Mouse (Mus musculus) myocyte (in vitro differentiated cells): ENCODE measurements around the gene Ssbp3. TPM values are rescaled to one million over a fixed set of nuclear protein-coding genes. Genes with fewer than 3 reads are reported as not detected.

Source experiments
- H3K27me3 ChIP-seq: one replicate; pipeline ENCODE4 v1.6.1; 2011; ENCODE audit not compliant: control insufficient read depth, insufficient read depth, insufficient read length
- H3K36me3 ChIP-seq: one replicate; pipeline ENCODE4 v1.6.1; 2011; ENCODE audit not compliant: control insufficient read depth, insufficient read depth
- H3K4me2 ChIP-seq: one replicate; pipeline ENCODE4 v1.6.1; 2011; ENCODE audit warnings: low read depth, control low read depth
- H3K4me3 ChIP-seq: one replicate; pipeline ENCODE4 v1.5.1; 2011; ENCODE audit warnings: mild to moderate bottlenecking, control low read depth, moderate library complexity
- H3K79me2 ChIP-seq: one replicate; pipeline ENCODE4 v1.6.1; 2011; ENCODE audit not compliant: control insufficient read depth, insufficient read depth
- H3ac ChIP-seq: one replicate; pipeline ENCODE4 v1.6.1; 2011; ENCODE audit not compliant: control insufficient read depth, insufficient read length
- CEBPB ChIP-seq: IDR thresholded peaks from 2 replicates; pipeline ENCODE4 v1.6.1; 2011; ENCODE audit warnings: mild to moderate bottlenecking, moderate library complexity; ENCODE audit not compliant: poor library complexity, insufficient read depth, severe bottlenecking
- E2F4 ChIP-seq: IDR thresholded peaks from one replicate; pipeline ENCODE4 v1.6.1; 2011; ENCODE audit warnings: mild to moderate bottlenecking, control low read depth, moderate library complexity; ENCODE audit not compliant: insufficient read depth
- MAX ChIP-seq: IDR thresholded peaks from one replicate; pipeline ENCODE4 v1.6.1; 2011; ENCODE audit warnings: low read depth, mild to moderate bottlenecking, control low read depth
- MYOD1 ChIP-seq, 3 experiments: IDR thresholded peaks; one replicate each; pipeline ENCODE4 v1.6.1; 2011; ENCODE audit warnings: control low read depth in 2 of 3, low read depth in 2 of 3, mild to moderate bottlenecking in 2 of 3, moderate library complexity in 1 of 3; ENCODE audit not compliant: insufficient read length in 2 of 3, control insufficient read depth in 1 of 3
- MYOG ChIP-seq, 3 experiments: IDR thresholded peaks; one replicate each; pipeline ENCODE4 v1.6.1; 2011; ENCODE audit warnings: control low read depth in 2 of 3, low read depth in 2 of 3, mild to moderate bottlenecking in 2 of 3; ENCODE audit not compliant: insufficient read length in 2 of 3, control insufficient read depth in 1 of 3, insufficient read depth in 1 of 3
- POLR2A ChIP-seq: IDR thresholded peaks from one replicate; pipeline ENCODE4 v1.6.1; 2011; ENCODE audit warnings: low read depth, mild to moderate bottlenecking, control low read depth, moderate library complexity; ENCODE audit not compliant: insufficient read length
- POLR2AphosphoS2 ChIP-seq: IDR thresholded peaks from one replicate; pipeline ENCODE4 v1.6.1; 2011; ENCODE audit warnings: low read depth, control low read depth; ENCODE audit not compliant: insufficient read length
- REST ChIP-seq: IDR thresholded peaks from one replicate; pipeline ENCODE4 v1.6.1; 2011; ENCODE audit warnings: mild to moderate bottlenecking, control low read depth, moderate library complexity; ENCODE audit not compliant: insufficient read depth, insufficient read length
- SRF ChIP-seq: IDR thresholded peaks from one replicate; pipeline ENCODE4 v1.6.1; 2011; ENCODE audit warnings: low read depth; ENCODE audit not compliant: control insufficient read depth, insufficient read length
- TCF12 ChIP-seq: IDR thresholded peaks from one replicate; pipeline ENCODE4 v1.6.1; 2011; ENCODE audit warnings: mild to moderate bottlenecking, control low read depth; ENCODE audit not compliant: poor library complexity, insufficient read depth, severe bottlenecking
- TCF3 ChIP-seq: IDR thresholded peaks from one replicate; pipeline ENCODE4 v1.6.1; 2011; ENCODE audit warnings: low read depth, control low read depth; ENCODE audit not compliant: insufficient read length
- USF1 ChIP-seq: IDR thresholded peaks from one replicate; pipeline ENCODE4 v1.6.1; 2011; ENCODE audit warnings: low read depth, mild to moderate bottlenecking, control low read depth, moderate library complexity
- polyA plus RNA-seq: library from polyadenylated mRNA; unstranded; fragments of >200 nt; fragmentation: generic; extraction: Trizol; gene quantifications from one replicate; pipeline ENCODE4 v1.2.1, GENCODE M21; 2012; ENCODE audit warnings: missing spikeins

Gene Ssbp3
- polyA plus RNA-seq, 1 experiment = 59.4 TPM

DNA sequence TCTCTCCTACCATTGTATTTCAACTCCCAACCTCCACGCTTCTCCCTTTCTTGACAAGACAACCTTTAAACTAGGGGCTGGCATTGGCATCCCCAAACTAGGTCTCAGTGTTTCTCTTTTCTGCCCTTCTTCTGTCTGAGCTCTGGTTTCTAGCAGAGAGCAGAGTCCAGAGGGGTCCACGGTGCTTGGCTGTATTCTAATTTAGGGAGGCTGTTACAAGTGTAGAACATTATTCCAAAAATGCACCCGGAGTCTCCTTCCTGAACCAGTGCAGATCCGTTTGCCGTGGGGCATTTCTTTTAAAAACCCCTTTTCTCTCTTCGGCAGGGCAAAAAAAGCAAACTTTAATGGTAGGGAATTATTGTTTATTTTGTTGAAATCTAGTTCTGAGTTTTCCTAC is 704 bp upstream of the Ssbp3 start:
- H3K4me3 ChIP-seq = peak overlapping the region; percentile 31
- H3K4me2 ChIP-seq = peak overlapping the region; percentile 97
- H3ac ChIP-seq = no peak overlapping the region
- H3K27me3 ChIP-seq = no peaks in the 10 kb centered on the region
- H3K36me3 ChIP-seq = no peaks in the 10 kb centered on the region
- TF ChIP-seq MYOG (IDR thresholded peaks at IDR 0.05; ENCODE audit: control insufficient read depth in 1 of 3, insufficient read depth in 1 of 3, insufficient read length in 2 of 3, low read depth in 2 of 3) (no peak), TCF12 (no peak), MYOD1 (IDR thresholded peaks at IDR 0.05; ENCODE audit: control insufficient read depth in 1 of 3, insufficient read length in 2 of 3, low read depth in 2 of 3) (no peak), POLR2A (no peak), USF1 (no peak), E2F4 (no peak), REST (no peak), SRF (no peak), MAX (no peak), CEBPB (no peak)
- peaks cover 21% of the 10 kb centered on the region for H3K79me2 ChIP-seq

DNA sequence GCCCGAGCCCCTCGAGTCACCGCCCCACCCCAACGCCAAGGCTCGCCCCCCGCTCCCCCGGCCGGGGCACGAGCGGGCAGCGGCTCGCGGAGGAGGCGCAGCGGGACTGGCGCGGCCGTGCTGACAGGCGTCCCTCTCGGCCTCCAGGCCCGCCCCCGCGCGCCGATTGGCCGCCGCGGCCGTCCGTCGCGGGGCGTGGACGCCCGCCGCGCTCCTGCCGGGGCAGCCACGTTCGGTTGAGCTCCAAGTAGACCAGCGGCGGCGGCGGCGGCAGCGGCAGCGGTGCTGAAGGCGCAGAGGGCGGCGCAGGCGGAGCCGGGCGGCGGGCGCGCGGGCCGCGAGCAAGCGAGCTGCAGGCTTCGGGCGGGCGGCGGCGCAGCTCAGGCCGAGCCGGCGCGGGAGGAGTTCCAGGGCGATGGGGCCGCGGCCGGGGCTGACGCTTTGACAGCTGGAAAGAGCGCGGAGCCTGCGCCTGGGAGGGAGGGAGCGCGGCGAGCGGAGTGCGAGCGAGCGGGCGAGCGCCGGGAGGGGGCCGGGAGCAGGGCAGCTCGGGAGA is 823 bp downstream of the Ssbp3 start:
- Histone ChIP-seq H3K27me3 (no peaks in the 10 kb centered on the region), H3K4me2 (no peak overlapping the region), H3ac (peak overlapping the region; percentile 96), H3K36me3 (peaks cover 8% of the 10 kb centered on the region), H3K79me2 (peaks cover 25% of the 10 kb centered on the region), H3K4me3 (peak overlapping the region; percentile 31)
- peak in 1 of 3 experiments; percentile 15 for TF ChIP-seq MYOG (IDR thresholded peaks at IDR 0.05; ENCODE audit: control insufficient read depth in 1 of 3, insufficient read depth in 1 of 3, insufficient read length in 2 of 3, low read depth in 2 of 3)
- TF ChIP-seq POLR2A = peak; percentile 87
- TF ChIP-seq TCF3 = peak; percentile 3
- peak; percentile 77 for TF ChIP-seq POLR2AphosphoS2
- TF ChIP-seq REST = no peak

DNA sequence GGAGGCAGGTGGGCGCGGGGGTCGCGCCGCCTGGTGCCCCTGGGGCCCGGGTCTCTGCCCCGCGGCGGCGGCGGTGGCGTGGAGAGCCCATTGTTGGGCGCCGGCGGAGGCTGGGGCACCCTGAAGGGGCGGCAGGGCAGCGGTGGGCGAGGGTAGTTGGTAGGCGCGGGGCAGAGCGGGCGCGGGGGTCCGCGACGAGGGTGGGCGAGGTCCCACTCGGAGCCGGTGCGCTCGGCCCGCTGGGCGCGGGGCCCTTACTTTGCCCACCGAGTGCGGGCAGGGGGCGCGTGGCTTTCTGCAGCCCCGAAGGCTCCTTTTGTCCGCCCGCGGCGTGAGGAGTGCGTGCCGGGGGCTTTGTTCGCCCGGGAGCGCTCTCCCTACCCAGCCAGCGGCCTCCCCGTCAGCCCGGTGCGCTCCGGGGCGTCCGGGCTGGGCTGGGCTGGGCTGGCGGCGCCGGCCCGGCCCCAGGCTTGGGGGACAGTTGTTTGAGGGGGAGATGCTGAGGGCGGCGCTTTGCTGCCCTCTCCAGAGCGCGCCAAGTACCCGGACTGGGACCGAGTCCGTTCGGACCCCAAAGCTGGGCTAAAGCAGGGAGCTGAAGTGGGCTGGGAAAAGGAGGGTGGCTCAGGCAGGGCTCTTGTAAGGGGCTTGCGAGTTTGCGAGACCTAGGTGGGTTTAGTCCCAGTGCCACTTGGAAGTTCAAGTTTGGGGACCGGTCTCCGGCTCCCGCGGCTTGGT is 1.6 kb downstream of the Ssbp3 start:
- H3K79me2 ChIP-seq = peaks cover 31% of the 10 kb centered on the region
- H3K4me2 ChIP-seq = peak overlapping the region; percentile 92

DNA sequence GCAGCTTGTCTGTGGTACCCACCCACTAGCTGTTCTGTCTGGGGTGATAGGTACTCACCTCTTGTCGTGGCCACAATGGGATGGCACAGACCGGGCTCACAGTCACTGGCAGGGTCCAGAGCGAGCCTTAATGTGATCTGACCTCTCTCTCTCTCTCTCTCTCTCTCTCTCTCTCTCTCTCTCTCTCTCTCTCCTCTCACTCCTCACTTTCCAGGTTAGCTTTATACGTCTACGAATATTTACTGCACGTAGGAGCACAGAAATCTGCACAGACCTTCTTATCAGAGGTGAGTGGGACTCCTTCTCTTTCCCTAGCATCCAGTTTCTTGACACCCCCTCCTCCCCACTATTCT is 2.2 kb downstream of the Ssbp3 start:
- H3K36me3 ChIP-seq = peaks cover 21% of the 10 kb centered on the region
- peak overlapping the region; percentile 31 for H3K4me3 ChIP-seq
- H3ac ChIP-seq = peak overlapping the region; percentile 96
- no peaks in the 10 kb centered on the region for H3K27me3 ChIP-seq
- H3K4me2 ChIP-seq = peak overlapping the region; percentile 92
- peaks cover 31% of the 10 kb centered on the region for H3K79me2 ChIP-seq
- TF ChIP-seq CEBPB = no peak
- no peak for TF ChIP-seq TCF3
- no peak for TF ChIP-seq SRF
- TF ChIP-seq USF1 = no peak
- TF ChIP-seq MYOD1 (IDR thresholded peaks at IDR 0.05; ENCODE audit: control insufficient read depth in 1 of 3, insufficient read length in 2 of 3, low read depth in 2 of 3) = no peak
- no peak for TF ChIP-seq POLR2AphosphoS2
- no peak for TF ChIP-seq MYOG (IDR thresholded peaks at IDR 0.05; ENCODE audit: control insufficient read depth in 1 of 3, insufficient read depth in 1 of 3, insufficient read length in 2 of 3, low read depth in 2 of 3)
- no peak for TF ChIP-seq E2F4
- no peak for TF ChIP-seq REST
- TF ChIP-seq TCF12 = no peak
- no peak for TF ChIP-seq POLR2A
- no peak for TF ChIP-seq MAX

More for the DNA sequence above, 1.6 kb downstream of the Ssbp3 start:
- TF ChIP-seq CEBPB (no peak), TCF12 (no peak), POLR2A (no peak), MYOD1 (IDR thresholded peaks at IDR 0.05; ENCODE audit: control insufficient read depth in 1 of 3, insufficient read length in 2 of 3, low read depth in 2 of 3) (no peak), MAX (no peak), TCF3 (no peak), SRF (no peak), POLR2AphosphoS2 (no peak), E2F4 (no peak), MYOG (IDR thresholded peaks at IDR 0.05; ENCODE audit: control insufficient read depth in 1 of 3, insufficient read depth in 1 of 3, insufficient read length in 2 of 3, low read depth in 2 of 3) (no peak)
- peaks cover 16% of the 10 kb centered on the region for H3K36me3 ChIP-seq
- peak overlapping the region; percentile 31 for H3K4me3 ChIP-seq
- no peaks in the 10 kb centered on the region for H3K27me3 ChIP-seq
- peak overlapping the region; percentile 96 for H3ac ChIP-seq
